Mouse (Mus musculus): Measurements from ENCODE around the gene Olfml2b.

Gene Olfml2b

GRCm38 (mm10) chr1:170728524-170728923 is 84.2 kb downstream of the Olfml2b start:
- in situ Hi-C loops (cut with MseI, MboI) = no loop called here

GRCm38 (mm10) chr1:170729267-170729962 is 85.1 kb downstream of the Olfml2b start:
- in situ Hi-C loops (cut with MseI, MboI) = no loop called here

GRCm38 (mm10) chr1:170731865-170732595 is 87.7 kb downstream of the Olfml2b start:
- in situ Hi-C loops (cut with MseI, MboI) = no loop called here

All from mouse trophoblast stem cell (cell line).